Mouse (Mus musculus): ENCODE measurements around the gene Coro2b.
A peak's percentile ranks its signal among the peaks of the same experiment; 100 is the strongest.

Coro2b gene

GRCm38 (mm10) chr9:62509617-62510016 is 27.2 kb downstream of the Coro2b start:
- DNase-seq: no peak

GRCm38 (mm10) chr9:62508740-62509524 is 27.9 kb downstream of the Coro2b start:
- no peak for DNase-seq

- no peak for DNase-seq
Observed at GRCm38 (mm10) chr9:62506467-62507067, 30.3 kb downstream of the Coro2b start.

GRCm38 (mm10) chr9:62504129-62504528 is 32.7 kb downstream of the Coro2b start:
- DNase-seq: no peak

DNA sequence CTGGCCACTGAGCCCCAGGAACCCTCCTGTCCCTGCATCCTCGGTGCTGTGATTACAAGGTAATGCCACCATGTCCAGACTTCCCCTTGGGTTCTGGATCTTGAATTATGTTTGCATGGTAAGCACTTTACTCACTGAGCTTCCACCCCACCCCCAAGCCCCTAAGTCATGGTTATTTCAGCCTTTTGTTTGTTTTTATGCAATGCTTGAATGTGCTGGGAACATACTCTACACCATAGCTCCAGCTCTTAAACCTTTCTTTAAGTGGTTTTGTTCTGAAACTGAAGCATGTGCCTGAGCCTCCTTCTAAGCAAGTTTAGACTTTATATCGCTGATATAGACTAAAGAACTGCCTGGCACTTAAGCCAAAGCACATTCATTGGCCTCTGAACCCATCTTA is 34.5 kb downstream of the Coro2b start:
- DNase-seq: no peak

DNA sequence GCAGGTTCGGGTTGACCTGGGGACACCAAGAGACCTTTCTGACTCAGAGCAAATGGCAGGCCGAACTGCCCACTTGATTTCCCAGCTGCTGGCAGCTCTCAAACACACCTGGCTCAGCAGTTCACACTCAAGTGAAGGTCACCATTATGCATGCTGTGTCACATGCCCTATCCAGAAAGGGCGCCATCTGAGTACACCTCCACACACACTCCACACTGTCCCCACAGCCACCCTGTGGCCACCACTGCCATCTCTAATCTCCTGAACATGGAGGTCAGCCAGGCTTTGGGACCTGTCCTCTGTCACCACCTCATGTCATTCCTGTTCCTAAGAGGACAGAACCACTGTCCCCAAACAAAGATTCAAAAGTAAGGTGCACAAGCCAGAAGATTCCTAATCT is 35.3 kb downstream of the Coro2b start:
- no peak for DNase-seq

DNA sequence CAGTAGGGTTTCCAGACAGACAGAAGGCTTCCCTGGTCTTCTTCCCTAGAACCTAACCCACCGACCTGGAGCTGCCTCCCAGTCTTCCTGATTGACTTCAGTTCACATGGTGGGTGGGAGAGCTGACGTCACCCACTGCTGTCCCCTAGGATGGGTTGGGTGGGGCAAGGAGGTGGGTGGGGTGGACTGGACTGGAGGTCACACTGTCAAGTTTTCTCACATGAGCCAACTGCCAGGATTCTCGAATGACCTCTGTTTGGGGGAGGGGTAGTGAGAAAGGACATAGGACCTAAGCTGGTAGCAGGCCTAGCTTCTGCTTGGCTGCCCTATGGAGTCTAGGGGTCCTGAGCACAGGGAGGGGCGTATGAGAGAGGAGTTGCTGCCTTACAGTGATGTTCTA is 36.8 kb downstream of the Coro2b start:
- DNase-seq: no peak

- no peak for DNase-seq
Observed at GRCm38 (mm10) chr9:62498945-62499344, 37.9 kb downstream of the Coro2b start.

DNA sequence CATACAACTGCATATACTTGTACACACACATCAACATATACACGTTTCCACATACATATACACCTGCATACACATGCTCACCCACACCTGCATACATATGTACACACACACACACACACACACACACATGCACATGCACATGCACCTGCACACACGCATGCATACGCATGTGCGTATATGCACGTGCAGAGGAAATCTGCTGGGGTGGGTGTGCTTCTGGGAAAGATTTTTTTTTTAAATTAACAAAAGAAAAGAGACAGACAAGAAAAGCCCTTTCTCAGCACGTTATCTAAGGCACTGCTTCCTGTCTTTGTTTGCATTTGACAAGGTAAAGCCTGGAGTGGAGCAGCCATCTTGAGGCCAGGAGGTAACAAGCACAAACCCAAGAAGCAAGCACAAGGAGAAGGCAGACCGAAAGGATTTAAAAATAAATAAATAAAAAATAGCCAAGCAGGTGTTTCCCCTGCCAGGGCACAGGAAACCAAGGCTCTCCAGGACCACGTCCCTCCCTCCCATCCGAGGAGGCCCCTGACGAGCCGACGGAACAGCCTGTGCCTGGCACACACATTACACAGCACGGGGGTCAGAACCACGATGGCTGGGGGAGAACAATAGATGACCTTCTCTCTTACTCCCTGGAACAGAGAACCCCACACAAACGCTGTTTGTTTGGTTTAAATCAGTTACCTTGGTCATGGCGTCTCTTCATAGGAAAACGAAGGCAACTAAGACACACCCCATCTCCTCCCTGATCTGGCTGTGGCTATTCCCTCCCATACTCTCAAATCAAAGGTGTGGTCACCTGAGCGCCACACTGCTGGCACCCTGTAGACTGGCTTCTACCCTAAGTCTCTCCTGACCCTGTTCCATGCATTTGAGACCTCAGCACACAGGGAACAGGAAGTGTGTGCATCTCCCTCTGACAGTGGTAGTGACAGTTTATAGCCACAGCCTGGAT is 39.4 kb downstream of the Coro2b start:
- DNase-seq: peak; percentile 39

GRCm38 (mm10) chr9:62492306-62492990 is 44.4 kb downstream of the Coro2b start:
- no peak for DNase-seq

- no peak for DNase-seq
Observed at GRCm38 (mm10) chr9:62491611-62492010, 45.2 kb downstream of the Coro2b start.

DNA sequence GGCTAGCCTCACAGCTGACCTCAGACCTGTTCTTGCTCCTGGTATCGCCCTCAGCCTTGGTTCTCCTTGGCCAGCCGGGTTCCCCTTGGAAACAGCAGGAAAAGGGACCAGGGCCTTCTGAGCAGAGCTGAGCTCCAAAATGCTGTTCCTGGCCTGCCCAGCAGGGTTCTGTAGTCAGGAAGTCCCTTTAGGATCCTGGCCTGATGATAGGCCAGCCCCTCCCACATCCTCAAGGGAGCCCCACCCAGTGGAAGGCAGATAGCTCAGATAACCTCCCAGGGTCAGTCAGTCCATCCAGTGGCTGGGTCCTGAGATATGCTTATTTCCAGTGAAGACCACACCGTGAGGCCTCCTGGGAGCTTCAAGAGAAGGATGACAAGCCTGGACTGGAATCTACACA is 45.7 kb downstream of the Coro2b start:
- no peak for DNase-seq

- no peak for DNase-seq
Observed at GRCm38 (mm10) chr9:62484107-62484506, 52.7 kb downstream of the Coro2b start.

DNA sequence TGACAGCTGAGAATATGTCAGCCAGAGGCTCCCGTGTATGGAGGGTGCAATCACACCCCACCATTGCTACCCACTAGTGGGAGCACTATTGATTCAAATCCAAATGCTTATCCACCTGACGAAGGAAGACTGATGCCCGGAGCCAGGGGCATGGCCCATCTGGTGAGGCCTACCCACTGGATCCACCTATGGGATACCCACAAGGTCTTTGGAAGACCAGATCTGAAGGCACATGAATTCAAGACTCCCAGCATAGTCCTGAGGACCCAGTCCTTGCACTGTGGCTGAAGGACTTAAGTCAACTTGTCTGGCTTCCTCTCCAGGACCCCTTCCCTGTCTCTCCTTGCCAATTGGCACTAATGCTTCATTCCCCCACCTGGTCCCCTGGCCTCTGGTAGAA is 54.1 kb downstream of the Coro2b start:
- DNase-seq: no peak

GRCm38 (mm10) chr9:62480898-62481642 is 55.8 kb downstream of the Coro2b start:
- no peak for DNase-seq

DNA sequence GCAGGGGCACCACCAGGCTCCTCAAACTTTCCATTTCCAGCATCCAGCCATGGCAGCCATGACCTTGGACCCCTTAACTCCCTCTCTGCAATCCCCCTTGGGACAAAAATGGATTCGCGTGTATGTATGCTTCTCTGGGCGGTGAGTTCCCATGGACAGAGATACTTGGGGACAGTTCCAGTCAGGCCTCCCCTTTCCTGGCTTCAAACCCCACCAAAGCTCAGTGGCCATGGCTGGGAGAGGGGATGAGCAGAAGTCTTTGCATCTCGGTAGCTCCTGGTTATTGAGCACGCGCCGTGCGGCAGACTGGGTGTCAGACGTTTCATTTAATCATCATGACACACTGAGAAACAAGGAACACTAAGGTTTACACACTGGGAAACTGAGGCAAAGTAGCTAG is 56.7 kb downstream of the Coro2b start:
- DNase-seq: no peak

DNA sequence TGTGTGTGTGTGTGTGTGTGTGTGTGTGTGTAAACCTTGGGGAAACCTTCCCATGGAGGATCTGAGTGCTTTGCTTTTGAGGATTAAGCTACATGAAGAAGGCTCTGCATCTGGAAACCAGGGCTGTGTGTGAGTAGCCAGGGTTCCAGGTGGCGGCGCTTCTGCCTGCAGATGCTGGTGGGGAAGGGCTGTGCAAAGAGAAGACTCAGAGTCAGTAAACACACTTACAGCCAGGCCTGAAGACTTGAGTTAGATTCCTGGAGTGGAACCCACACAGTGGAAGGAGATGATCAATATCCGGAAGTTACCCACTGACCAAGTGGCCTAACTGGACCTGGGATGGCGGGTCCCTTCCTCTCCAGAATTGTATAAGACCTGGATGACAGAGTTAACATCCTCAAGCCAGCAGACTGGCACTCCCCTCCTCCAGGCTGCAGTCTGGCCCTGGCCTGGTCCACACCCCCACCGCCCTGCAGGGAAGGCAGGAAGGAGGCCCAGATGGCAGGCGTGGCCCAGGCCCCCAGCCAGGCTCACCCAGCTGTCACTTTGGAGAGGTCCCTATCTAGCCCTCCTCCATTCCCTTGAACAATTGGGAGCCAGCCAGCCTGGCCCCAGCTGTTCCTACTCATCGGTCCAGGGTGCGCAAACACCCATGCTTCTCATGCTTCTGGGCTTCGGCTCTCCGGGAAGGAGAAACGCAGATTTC is 59.9 kb downstream of the Coro2b start:
- DNase-seq: no peak

- DNase-seq: no peak
Observed at GRCm38 (mm10) chr9:62474206-62474605, 62.6 kb downstream of the Coro2b start.

- no peak for DNase-seq
Observed at GRCm38 (mm10) chr9:62471541-62472189, 65.2 kb downstream of the Coro2b start.

DNA sequence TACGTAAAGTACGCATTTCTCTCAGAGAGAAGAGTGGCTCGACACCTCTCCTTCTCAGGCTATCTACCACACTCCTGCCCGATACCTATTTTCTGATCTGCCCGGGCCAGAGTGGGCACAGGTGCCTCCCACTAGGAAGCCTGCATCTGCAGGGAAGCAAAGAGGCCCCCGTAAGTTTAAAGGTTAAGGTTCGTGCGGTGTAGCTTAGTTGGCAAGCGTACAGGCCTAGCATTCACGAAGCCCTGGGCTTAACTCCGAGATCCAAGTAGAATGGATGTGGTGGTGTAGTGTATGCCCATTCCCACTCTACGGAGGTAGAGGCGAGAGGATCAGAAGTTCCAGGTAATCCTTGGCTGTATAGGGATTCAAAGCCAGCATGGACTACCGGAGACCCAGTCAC is 65.8 kb downstream of the Coro2b start:
- DNase-seq: no peak

DNA sequence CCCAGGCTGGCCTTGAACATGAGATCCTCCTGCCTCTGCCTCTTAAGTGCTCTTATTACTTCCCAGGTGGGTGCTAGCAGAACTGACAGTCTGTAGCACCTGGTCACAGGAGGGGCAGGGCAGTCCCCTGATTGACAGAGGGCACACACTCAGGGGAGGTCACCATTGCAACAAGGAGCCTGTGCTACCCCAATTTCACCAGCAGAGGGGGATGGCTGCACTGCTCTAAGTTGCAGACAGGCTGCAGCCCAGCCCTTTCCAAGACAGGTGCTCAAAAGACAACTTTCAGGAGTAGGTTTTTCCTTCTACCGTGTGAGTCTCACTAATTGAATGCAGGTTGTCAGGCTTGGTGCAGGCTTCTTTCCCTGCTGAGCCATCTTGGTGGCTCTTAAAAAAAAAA is 66.4 kb downstream of the Coro2b start:
- peak; percentile 86 for DNase-seq

Data from thymus, postnatal 25 days (tissue).